Mouse (Mus musculus) hindbrain, embryonic 14.5 days (tissue): ENCODE results near the gene Rhox4b. TPM values are rescaled to one million over a fixed set of nuclear protein-coding genes. Genes with fewer than 3 reads are reported as not detected.
"Not testable (repeated sequence)": the region's sequence is repeated elsewhere in the genome, so short reads cannot be mapped to it uniquely, and the experiment has no call there.

Experiments
- ATAC-seq: fragments of 200-750 bp; cut with Nextera tagmentation; 2 replicates; pipeline ENCODE4 v1.8.0; 2017; ENCODE audit warnings: moderate number of reproducible peaks, mild to moderate bottlenecking, moderate TSS enrichment, moderate library complexity; ENCODE audit not compliant: low FRiP score
- DNase-seq: peaks from one replicate; pipeline ENCODE4 v3.0.0-alpha.2; 2015; ENCODE audit warnings: low spot score
- H3K27ac ChIP-seq: fragments of 300-500 bp; sonication (generic); 2 replicates; pipeline ENCODE4 v1.5.1; 2014; ENCODE audit warnings: mild to moderate bottlenecking, moderate library complexity
- H3K27me3 ChIP-seq: fragments of 300-500 bp; sonication (generic); 2 replicates; pipeline ENCODE4 v1.6.1; 2014; ENCODE audit warnings: mild to moderate bottlenecking, low read length, mixed read lengths; ENCODE audit not compliant: control insufficient read depth, insufficient read depth
- H3K36me3 ChIP-seq: fragments of 300-500 bp; sonication (generic); replicated peaks from 2 replicates; pipeline ENCODE4 v1.6.1; 2014; ENCODE audit not compliant: control insufficient read depth, insufficient read depth
- H3K4me1 ChIP-seq: fragments of 300-500 bp; sonication (generic); replicated peaks from 2 replicates; pipeline ENCODE4 v1.6.1; 2014; ENCODE audit warnings: antibody characterized with exemption, low read length, mixed read lengths; ENCODE audit not compliant: control insufficient read depth, insufficient read depth
- H3K4me2 ChIP-seq: fragments of 300-500 bp; sonication (generic); replicated peaks from 2 replicates; pipeline ENCODE4 v1.6.1; 2014; ENCODE audit warnings: mild to moderate bottlenecking, moderate library complexity
- H3K4me3 ChIP-seq: fragments of 300-500 bp; sonication (generic); replicated peaks from 2 replicates; pipeline ENCODE4 v1.5.1; 2014; ENCODE audit warnings: mild to moderate bottlenecking, low read length
- H3K9ac ChIP-seq: fragments of 300-500 bp; sonication (generic); 2 replicates; pipeline ENCODE4 v1.6.1; 2014
- H3K9me3 ChIP-seq: fragments of 300-500 bp; sonication (generic); 2 replicates; pipeline ENCODE4 v1.6.1; 2016; ENCODE audit warnings: low read length; ENCODE audit not compliant: control insufficient read depth
- WGBS: fragments of 180-500 bp; shearing (Covaris S2); extraction: QIAGEN DNeasy Blood & Tissue Kit; methylation state at CpG from one replicate; pipeline ENCODE4 v1.1.7; 2014; 5-methylcytosine and 5-hydroxymethylcytosine counted together
- polyA plus RNA-seq: library from polyadenylated mRNA; unstranded; fragments of >200 nt; fragmentation: Nextera tagmentation; extraction: Ambion mirVana; gene quantifications from 2 replicates; pipeline ENCODE4 v1.2.1, GENCODE M21; 2014

Rhox4b gene
- polyA plus RNA-seq: not detected in 2 replicates

- H3K4me1 ChIP-seq, H3K9me3 ChIP-seq: not testable (repeated sequence)
- 87% methylated on average over 14 of the region's 15 CpGs for WGBS
These were observed at the start of gene Rhox4b for GRCm38 (mm10) chrX:37432194-37432593. Gene Rhox4b, plus strand, starts transcription at chrX:37432494.

DNA sequence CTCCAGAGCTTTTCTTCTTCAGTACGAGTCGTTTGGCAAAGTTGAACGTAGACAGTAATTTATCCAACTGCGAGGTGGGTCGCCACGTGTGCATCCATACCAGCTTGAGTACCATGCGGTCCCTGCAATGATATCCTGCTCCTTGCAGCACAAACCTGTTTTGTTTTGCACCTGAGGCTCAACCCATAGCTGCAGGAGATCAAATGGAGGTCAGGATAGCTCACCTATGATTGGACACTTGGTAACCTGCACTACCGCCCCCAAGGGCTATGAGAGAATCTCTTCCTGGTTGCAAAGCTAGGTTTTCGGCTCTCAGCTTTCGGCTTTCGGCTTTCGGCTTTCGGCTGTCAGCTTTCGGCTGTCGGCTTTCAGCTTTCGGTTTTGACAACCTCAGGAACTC is 41.7 kb upstream of the Rhox4b start, which contains the start of gene Rhox4a2:
Gene Rhox4a2 (plus strand): TSS at position 301 of the 400 bp plus-strand sequence.
- H3K36me3 ChIP-seq, ATAC-seq, H3K9ac ChIP-seq, H3K4me2 ChIP-seq, DNase-seq, H3K27ac ChIP-seq, H3K4me3 ChIP-seq, H3K27me3 ChIP-seq, H3K4me1 ChIP-seq, H3K9me3 ChIP-seq: not testable (repeated sequence)
- WGBS: 96% methylated on average over 8 of the region's 16 CpGs

More at GRCm38 (mm10) chrX:37432194-37432593, at the start of gene Rhox4b:
- not testable (repeated sequence) for H3K4me2 ChIP-seq, H3K36me3 ChIP-seq, DNase-seq, ATAC-seq, H3K4me3 ChIP-seq, H3K27me3 ChIP-seq, H3K9ac ChIP-seq, H3K27ac ChIP-seq

DNA sequence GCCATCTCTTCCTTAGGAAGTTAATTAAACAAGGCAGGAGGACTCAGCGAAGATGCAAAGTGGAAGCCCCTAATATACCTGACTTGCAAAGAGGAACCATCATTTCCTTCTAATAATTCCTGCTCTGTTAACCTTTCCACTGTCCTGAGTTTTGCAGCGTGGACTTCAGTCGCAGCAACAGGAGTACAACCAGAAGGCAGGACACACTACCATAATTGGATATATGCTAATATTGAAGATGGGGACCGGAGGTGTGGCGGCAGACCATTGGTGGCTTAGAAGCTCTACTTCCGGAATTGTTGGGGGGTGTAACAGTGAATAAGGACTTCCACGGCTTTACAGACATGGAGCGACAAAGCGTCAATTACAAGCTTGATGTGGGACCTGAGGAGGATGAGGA is 20.5 kb upstream of the Rhox4b start, which contains the start of gene Rhox2b:
Gene Rhox2b (plus strand): TSS at position 301 of the 400 bp plus-strand sequence.
- not testable (repeated sequence) for H3K4me2 ChIP-seq, ATAC-seq, H3K9me3 ChIP-seq, H3K27ac ChIP-seq, H3K4me1 ChIP-seq, H3K27me3 ChIP-seq, H3K9ac ChIP-seq, DNase-seq, H3K36me3 ChIP-seq, H3K4me3 ChIP-seq
- WGBS: no CpG with 5 or more reads among the region's 9 CpGs

DNA sequence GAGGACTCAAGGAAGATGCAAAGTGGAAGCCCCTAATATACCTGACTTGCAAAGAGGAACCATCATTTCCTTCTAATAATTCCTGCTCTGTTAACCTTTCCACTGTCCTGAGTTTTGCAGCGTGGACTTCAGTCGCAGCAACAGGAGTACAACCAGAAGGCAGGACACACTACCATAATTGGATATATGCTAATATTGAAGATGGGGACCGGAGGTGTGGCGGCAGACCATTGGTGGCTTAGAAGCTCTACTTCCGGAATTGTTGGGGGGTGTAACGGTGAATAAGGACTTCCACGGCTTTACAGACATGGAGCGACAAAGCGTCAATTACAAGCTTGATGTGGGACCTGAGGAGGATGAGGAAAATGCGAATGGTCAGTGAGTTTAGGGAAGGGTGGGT is 21.1 kb downstream of the Rhox4b start, which contains the start of gene Rhox2c:
Gene Rhox2c (plus strand): TSS at position 301 of the 400 bp plus-strand sequence.
- H3K27me3 ChIP-seq, H3K4me3 ChIP-seq, H3K36me3 ChIP-seq, H3K27ac ChIP-seq, H3K9ac ChIP-seq, DNase-seq, H3K4me2 ChIP-seq, H3K4me1 ChIP-seq, H3K9me3 ChIP-seq, ATAC-seq: not testable (repeated sequence)
- WGBS: 90% methylated on average over 6 of the region's 10 CpGs

DNA sequence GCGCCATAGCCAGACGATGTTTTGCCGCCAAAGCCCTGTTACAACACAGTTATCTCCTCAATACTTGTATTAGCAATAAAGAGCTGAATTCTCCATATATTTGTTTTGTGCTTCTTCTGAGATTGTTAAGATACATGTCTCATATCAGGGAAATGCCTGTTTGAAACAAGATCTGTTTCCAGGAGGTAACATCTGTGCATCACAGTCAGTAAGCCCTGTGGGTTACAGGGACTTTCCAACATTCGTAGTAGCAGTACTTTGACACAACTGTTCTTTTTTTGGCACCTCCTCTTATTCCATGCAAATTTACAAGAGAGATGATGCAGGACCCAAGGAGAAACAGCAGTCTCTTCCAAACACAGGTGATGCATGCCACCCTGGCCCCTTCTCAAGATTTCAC is 26.0 kb downstream of the Rhox4b start, which contains the start of gene Rhox3c:
Gene Rhox3c (plus strand): TSS at position 301 of the 400 bp plus-strand sequence.
- H3K36me3 ChIP-seq, H3K27ac ChIP-seq, H3K4me1 ChIP-seq, DNase-seq, ATAC-seq, H3K4me3 ChIP-seq, H3K27me3 ChIP-seq, H3K9me3 ChIP-seq, H3K9ac ChIP-seq, H3K4me2 ChIP-seq: not testable (repeated sequence)
- WGBS: 90% methylated on average over 3 of the region's 4 CpGs

- H3K27ac ChIP-seq, ATAC-seq, H3K9ac ChIP-seq, H3K36me3 ChIP-seq, H3K4me1 ChIP-seq, H3K27me3 ChIP-seq, H3K4me2 ChIP-seq, H3K9me3 ChIP-seq, H3K4me3 ChIP-seq, DNase-seq: not testable (repeated sequence)
- WGBS: 92% methylated on average over 14 of the region's 14 CpGs
These were observed 47.7 kb downstream of the Rhox4b start, which contains the start of gene Rhox4c for GRCm38 (mm10) chrX:37480037-37480436. Gene Rhox4c, plus strand, starts transcription at chrX:37480337.

Other genes starting within 250 kb of the Rhox4b start
- gene Ndufa1, start 241.3 kb upstream of the Rhox4b start, polyA plus RNA-seq: 720 and 850 TPM in 2 replicates
- 23.3 and 28.3 TPM in 2 replicates for gene Rnf113a1, start 241.2 kb upstream of the Rhox4b start, polyA plus RNA-seq
- not detected in 2 replicates for gene Gm9, start 221.5 kb upstream of the Rhox4b start, polyA plus RNA-seq
- gene Rhox1, start 210.2 kb upstream of the Rhox4b start, polyA plus RNA-seq: not detected in 2 replicates
- not detected in 2 replicates for gene Rhox2a, start 187.5 kb upstream of the Rhox4b start, polyA plus RNA-seq
- not detected in 2 replicates for gene Rhox3a, start 182.6 kb upstream of the Rhox4b start, polyA plus RNA-seq
- not detected in 2 replicates for gene Rhox4a, start 167.2 kb upstream of the Rhox4b start, polyA plus RNA-seq
- not detected in 2 replicates for gene Rhox3a2, start 52.5 kb upstream of the Rhox4b start, polyA plus RNA-seq
- not detected in 2 replicates for gene Rhox4a2, start 41.6 kb upstream of the Rhox4b start, polyA plus RNA-seq
- not detected in 2 replicates for gene Rhox2b, start 20.4 kb upstream of the Rhox4b start, polyA plus RNA-seq
- not detected in 2 replicates for gene Rhox2c, start 21.2 kb downstream of the Rhox4b start, polyA plus RNA-seq
- gene Rhox3c, start 26.1 kb downstream of the Rhox4b start, polyA plus RNA-seq: not detected in 2 replicates
- gene Rhox4c, start 47.8 kb downstream of the Rhox4b start, polyA plus RNA-seq: not detected in 2 replicates
- not detected in 2 replicates for gene Rhox2d, start 60.9 kb downstream of the Rhox4b start, polyA plus RNA-seq
- gene Rhox4d, start 81.9 kb downstream of the Rhox4b start, polyA plus RNA-seq: not detected in 2 replicates
- gene Rhox2e, start 98.0 kb downstream of the Rhox4b start, polyA plus RNA-seq: not detected in 2 replicates
- gene Rhox3e, start 109.5 kb downstream of the Rhox4b start, polyA plus RNA-seq: not detected in 2 replicates
- not detected in 2 replicates for gene Rhox4e, start 124.9 kb downstream of the Rhox4b start, polyA plus RNA-seq
- not detected in 2 replicates for gene Rhox2f, start 138.9 kb downstream of the Rhox4b start, polyA plus RNA-seq
- gene Rhox3f, start 148.5 kb downstream of the Rhox4b start, polyA plus RNA-seq: not detected in 2 replicates
- gene Rhox4f, start 175.2 kb downstream of the Rhox4b start, polyA plus RNA-seq: not detected in 2 replicates
- gene Rhox3g, start 196.1 kb downstream of the Rhox4b start, polyA plus RNA-seq: not detected in 2 replicates
- not detected in 2 replicates for gene Rhox2g, start 211.0 kb downstream of the Rhox4b start, polyA plus RNA-seq
- gene Rhox4g, start 218.8 kb downstream of the Rhox4b start, polyA plus RNA-seq: not detected in 2 replicates
- not detected in 2 replicates for gene Rhox3h, start 236.3 kb downstream of the Rhox4b start, polyA plus RNA-seq
- gene Rhox2h, start 240.8 kb downstream of the Rhox4b start, polyA plus RNA-seq: not detected in 2 replicates